Mouse (Mus musculus) heart, embryonic 11.5 days (tissue): ENCODE results near the gene Ankrd39. TPM values are rescaled to one million over a fixed set of nuclear protein-coding genes. Genes with fewer than 3 reads are reported as not detected.
A peak's percentile ranks its signal among the peaks of the same experiment; 100 is the strongest.

Experiments used
- ATAC-seq: fragments of 200-750 bp; cut with Nextera tagmentation; replicated peaks from 2 replicates; pipeline ENCODE4 v1.8.0; 2017; ENCODE audit warnings: moderate library complexity; ENCODE audit not compliant: insufficient number of reproducible peaks, low FRiP score, low TSS enrichment
- H3K27ac ChIP-seq: fragments of 300-500 bp; sonication (generic); 2 replicates; pipeline ENCODE4 v1.5.1; 2014; ENCODE audit warnings: mild to moderate bottlenecking, low read depth, low read length
- H3K27me3 ChIP-seq: fragments of 300-500 bp; sonication (generic); 2 replicates; pipeline ENCODE4 v1.6.1; 2014; ENCODE audit warnings: mild to moderate bottlenecking, low read length, mixed read lengths; ENCODE audit not compliant: control insufficient read depth, insufficient read depth
- H3K36me3 ChIP-seq: fragments of 300-500 bp; sonication (generic); 2 replicates; pipeline ENCODE4 v1.6.1; 2014; ENCODE audit warnings: mild to moderate bottlenecking, low read length, moderate library complexity, mixed read lengths; ENCODE audit not compliant: control insufficient read depth, insufficient read depth
- H3K4me1 ChIP-seq: fragments of 300-500 bp; sonication (generic); 2 replicates; pipeline ENCODE4 v1.6.1; 2014; ENCODE audit warnings: low read length; ENCODE audit not compliant: control insufficient read depth, insufficient read depth
- H3K4me2 ChIP-seq: fragments of 300-500 bp; sonication (generic); 2 replicates; pipeline ENCODE4 v1.6.1; 2014; ENCODE audit warnings: mild to moderate bottlenecking, moderate library complexity
- H3K4me3 ChIP-seq: fragments of 300-500 bp; sonication (generic); 2 replicates; pipeline ENCODE4 v1.5.1; 2014; ENCODE audit warnings: low read depth, low read length
- H3K9ac ChIP-seq: fragments of 300-500 bp; sonication (generic); 2 replicates; pipeline ENCODE4 v1.6.1; 2014; ENCODE audit warnings: mild to moderate bottlenecking, low read depth, low read length, moderate library complexity
- H3K9me3 ChIP-seq: fragments of 300-500 bp; sonication (generic); replicated peaks from 2 replicates; pipeline ENCODE4 v1.6.1; 2016; ENCODE audit warnings: low read length; ENCODE audit not compliant: control insufficient read depth
- WGBS: fragments of 180-500 bp; shearing (Covaris S2); extraction: QIAGEN DNeasy Blood & Tissue Kit; methylation state at CpG from one replicate; pipeline ENCODE4 v1.1.7; 2014; ENCODE audit not compliant: insufficient replicate concordance; 5-methylcytosine and 5-hydroxymethylcytosine counted together
- polyA plus RNA-seq: library from polyadenylated mRNA; unstranded; fragments of >200 nt; fragmentation: Nextera tagmentation; extraction: Ambion mirVana; gene quantifications from 2 replicates; pipeline ENCODE4 v1.2.1, GENCODE M21; 2014

The Ankrd39 gene
- polyA plus RNA-seq, 1 experiment from 2014 or later: 25.1 TPM

DNA sequence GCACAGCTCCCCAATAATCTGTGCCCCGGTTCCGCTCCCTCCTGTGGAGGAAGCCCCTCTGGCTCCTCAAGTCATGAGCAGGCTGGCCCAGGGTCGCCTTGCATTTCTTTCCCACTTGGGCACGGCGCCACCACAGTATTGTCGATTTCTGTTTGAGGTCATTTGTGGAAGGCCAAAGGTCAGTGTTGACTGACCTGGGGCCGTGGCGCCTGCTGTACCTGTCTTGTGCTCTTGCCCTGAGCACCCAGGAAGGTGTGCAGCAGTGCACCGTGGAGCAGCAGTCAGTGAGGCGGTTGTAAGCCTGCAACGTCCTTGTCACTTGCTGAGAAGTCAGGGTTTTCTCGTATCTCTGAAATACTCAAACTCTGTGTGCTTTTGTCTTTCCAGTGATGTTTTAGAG lies 21.5 kb downstream of the Ankrd39 start:
- Histone ChIP-seq H3K4me2 (no peak overlapping the region), H3K4me3 (no peak overlapping the region), H3K9me3 (no peaks in the 10 kb centered on the region), H3K9ac (no peak overlapping the region), H3K4me1 (no peaks in the 10 kb centered on the region), H3K36me3 (peaks cover 14% of the 10 kb centered on the region), H3K27ac (no peak overlapping the region), H3K27me3 (no peaks in the 10 kb centered on the region)
- WGBS: 87% methylated on average over 12 of the region's 12 CpGs
- ATAC-seq: no peak

DNA sequence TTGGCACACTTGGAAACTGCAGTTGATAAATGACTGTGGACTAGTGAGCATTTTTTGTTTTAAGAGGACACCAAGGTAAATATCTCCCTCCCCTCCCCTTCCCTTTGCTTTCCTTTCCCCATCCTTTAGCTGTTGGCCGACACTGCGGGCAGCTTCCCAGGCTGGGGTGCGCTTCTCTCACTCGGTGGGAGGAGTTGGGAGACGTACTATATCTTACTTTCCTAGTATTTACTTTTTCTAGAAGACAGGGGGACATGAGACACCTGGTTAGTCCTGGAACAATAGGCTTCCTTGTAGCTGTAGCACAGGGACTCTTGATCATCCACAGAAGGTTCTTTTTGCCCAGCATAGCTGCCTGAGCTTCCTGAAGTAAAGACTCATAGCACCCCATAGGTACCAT lies 23.2 kb downstream of the Ankrd39 start:
- Histone ChIP-seq H3K4me3 (no peak overlapping the region), H3K27ac (no peak overlapping the region), H3K9ac (no peak overlapping the region), H3K4me2 (no peak overlapping the region), H3K4me1 (no peaks in the 10 kb centered on the region), H3K27me3 (no peaks in the 10 kb centered on the region), H3K9me3 (no peaks in the 10 kb centered on the region), H3K36me3 (peaks cover 26% of the 10 kb centered on the region)
- WGBS: 77% methylated on average over 5 of the region's 5 CpGs
- no peak for ATAC-seq

DNA sequence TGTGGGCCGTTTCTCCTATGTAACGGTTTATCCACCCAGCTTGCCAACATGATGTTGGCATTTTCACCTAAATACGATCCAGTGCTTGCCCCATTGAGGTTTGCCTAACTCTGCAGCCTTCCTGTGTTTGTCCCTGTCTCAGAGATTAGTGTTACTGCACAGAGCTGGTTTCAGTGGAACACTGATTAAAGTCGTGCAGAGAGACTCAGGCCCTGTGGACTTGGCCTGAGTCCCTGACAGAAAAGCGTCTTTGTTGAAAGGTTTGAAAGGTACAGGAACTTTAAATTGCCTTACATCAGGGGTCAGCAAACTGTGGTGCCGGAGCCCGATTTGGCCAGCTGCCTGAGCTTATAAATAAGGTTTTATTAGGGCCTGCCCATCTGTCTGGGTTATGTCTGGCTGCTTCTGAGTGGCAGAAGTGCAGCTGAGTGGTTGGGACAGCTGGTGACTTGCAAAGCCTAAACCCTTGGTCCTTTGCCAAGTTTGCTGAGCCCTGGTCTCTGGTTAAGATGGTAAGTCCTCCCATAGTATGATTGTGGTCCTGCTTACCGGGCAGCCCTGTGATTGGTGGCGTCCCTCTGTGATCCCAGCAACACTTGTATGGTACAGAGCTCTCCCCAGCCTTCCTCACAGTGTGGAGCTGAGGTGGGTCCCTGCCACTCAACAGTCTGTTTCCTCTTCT lies 23.8 kb downstream of the Ankrd39 start:
- Histone ChIP-seq H3K4me1 (no peaks in the 10 kb centered on the region), H3K4me3 (no peak overlapping the region), H3K9ac (no peak overlapping the region), H3K9me3 (no peaks in the 10 kb centered on the region), H3K4me2 (no peak overlapping the region), H3K36me3 (peaks cover 28% of the 10 kb centered on the region), H3K27me3 (no peaks in the 10 kb centered on the region), H3K27ac (no peak overlapping the region; the same call in 1 of the 2 replicates)
- 79% methylated on average over 9 of the region's 9 CpGs for WGBS
- no peak; the same call in 1 of the 2 replicates for ATAC-seq

DNA sequence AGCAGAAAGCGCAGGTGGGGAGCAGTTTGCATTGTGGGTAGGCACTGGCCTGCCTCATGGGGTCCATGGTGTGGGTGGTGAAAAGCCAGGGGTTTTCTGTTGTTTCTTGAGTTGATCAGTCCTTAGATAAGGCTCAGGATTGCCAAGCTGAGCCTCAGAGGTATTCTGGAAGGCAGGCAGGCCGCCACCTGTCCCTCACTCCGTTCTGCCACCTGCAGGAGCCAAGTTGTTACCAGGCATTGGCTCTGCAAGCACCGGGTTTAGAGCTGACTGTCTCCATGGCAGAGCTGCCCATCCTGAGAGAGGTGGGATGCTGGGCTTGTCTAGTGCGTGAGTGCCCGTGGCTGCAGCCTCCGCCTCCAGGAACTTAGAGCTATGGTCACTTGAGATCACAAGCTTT lies 25.0 kb downstream of the Ankrd39 start:
- no peaks in the 10 kb centered on the region for H3K27me3 ChIP-seq
- H3K4me2 ChIP-seq: no peak overlapping the region
- 91% methylated on average over 7 of the region's 7 CpGs for WGBS
- H3K27ac ChIP-seq: no peak overlapping the region
- no peak overlapping the region for H3K4me3 ChIP-seq
- H3K9ac ChIP-seq: no peak overlapping the region
- no peak for ATAC-seq
- H3K9me3 ChIP-seq: no peaks in the 10 kb centered on the region
- H3K36me3 ChIP-seq: peaks cover 28% of the 10 kb centered on the region
- H3K4me1 ChIP-seq: peaks cover 3% of the 10 kb centered on the region; the same call in 1 of the 2 replicates

DNA sequence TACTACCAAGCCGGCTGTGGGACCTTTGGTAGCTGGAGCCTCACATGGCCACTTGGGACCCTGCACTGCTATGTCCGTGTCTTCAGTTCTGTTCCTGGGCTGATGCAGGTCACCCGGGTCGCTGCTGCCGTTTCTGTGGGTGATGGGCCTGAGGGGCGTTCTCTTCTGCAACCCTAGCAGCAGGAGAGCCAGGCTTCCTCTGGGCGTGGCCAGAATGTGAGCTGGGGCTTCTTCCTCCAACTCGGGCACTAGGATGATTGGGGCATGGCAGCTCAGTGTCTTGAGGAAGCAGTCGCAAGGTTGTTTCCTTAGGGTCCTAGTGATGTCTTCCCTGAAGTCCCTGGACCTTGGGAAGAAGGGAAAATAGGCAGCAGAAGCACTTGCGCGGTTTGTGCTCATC lies 27.6 kb downstream of the Ankrd39 start:
- H3K27ac ChIP-seq: no peak overlapping the region
- H3K4me1 ChIP-seq: peaks cover 6% of the 10 kb centered on the region
- ATAC-seq: no peak
- no peaks in the 10 kb centered on the region for H3K9me3 ChIP-seq
- no peaks in the 10 kb centered on the region for H3K27me3 ChIP-seq
- WGBS: 74% methylated on average over 11 of the region's 11 CpGs
- peaks cover 22% of the 10 kb centered on the region for H3K36me3 ChIP-seq
- H3K9ac ChIP-seq: no peak overlapping the region
- no peak overlapping the region for H3K4me2 ChIP-seq
- no peak overlapping the region for H3K4me3 ChIP-seq

DNA sequence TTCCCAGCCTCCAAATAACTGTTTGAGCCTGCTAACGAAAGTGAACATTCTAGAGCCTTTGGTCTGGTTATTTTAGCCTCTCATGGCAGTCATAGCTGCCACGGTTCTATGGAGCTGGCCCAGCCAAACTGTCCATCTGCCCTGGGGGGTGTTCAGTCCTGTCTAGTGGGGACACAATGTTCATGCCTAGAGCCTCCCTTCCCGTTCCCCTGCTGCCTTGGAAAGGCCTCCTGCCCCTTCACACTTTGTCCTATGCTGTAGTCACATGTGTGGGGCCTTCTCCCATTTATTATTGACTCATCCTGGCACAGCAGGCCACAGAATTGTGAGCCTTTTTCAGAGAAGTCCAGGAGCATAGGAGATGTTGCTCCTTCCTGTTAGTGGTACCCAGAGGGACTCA lies 29.0 kb downstream of the Ankrd39 start:
- ATAC-seq: no peak
- Histone ChIP-seq H3K4me3 (no peak overlapping the region), H3K9ac (no peak overlapping the region), H3K4me1 (peaks cover 9% of the 10 kb centered on the region), H3K27me3 (no peaks in the 10 kb centered on the region), H3K9me3 (no peaks in the 10 kb centered on the region), H3K4me2 (no peak overlapping the region), H3K36me3 (peaks cover 18% of the 10 kb centered on the region), H3K27ac (no peak overlapping the region)
- WGBS: 88% methylated on average over 3 of the region's 3 CpGs

DNA sequence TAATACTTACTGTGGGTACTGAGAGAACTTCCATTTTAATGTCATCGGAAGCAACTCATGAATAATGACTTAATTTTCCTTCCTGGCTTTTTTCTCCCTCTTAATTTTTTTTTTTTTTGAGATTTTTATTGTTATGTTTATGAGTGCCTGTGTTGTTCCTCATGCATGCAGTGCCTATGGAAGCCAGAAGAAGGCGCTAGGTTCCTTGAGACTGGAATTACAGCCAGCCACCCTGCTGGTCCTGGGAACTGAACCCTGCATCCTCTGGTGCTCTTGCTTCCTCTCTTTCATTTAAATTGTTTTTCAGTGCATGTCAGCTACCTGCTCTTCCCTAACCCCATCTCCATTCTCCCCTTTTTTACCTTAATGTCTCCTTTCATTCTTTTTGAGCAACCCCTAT lies 33.5 kb downstream of the Ankrd39 start:
- WGBS: 47% methylated on average over 2 of the region's 2 CpGs
- no peak for ATAC-seq
- Histone ChIP-seq H3K9me3 (no peaks in the 10 kb centered on the region), H3K4me3 (peak overlapping the region; percentile 98), H3K4me2 (peak overlapping the region; percentile 97), H3K9ac (no peak overlapping the region), H3K27ac (no peak overlapping the region), H3K27me3 (no peaks in the 10 kb centered on the region), H3K4me1 (peaks cover 13% of the 10 kb centered on the region), H3K36me3 (no peaks in the 10 kb centered on the region)

DNA sequence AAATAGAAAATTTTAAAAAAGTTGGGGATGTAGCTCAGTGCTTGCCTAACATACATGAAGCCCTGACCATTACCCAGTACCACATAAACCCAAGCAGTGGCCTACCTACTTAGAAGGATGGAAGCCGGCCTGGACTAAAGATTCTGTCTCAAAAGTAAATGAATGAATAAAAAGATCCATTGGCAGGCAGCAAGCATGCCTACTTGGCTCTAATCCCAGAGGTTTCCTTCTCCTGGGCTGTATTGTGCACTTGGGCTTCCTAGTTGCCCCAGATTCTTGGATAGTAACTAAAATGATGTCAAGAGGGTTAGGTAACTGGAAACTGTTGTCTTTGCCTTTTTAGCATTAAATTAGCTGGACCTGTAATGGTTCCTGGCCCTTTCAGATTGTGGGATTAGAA lies 33.9 kb downstream of the Ankrd39 start:
- Histone ChIP-seq H3K36me3 (no peaks in the 10 kb centered on the region), H3K9me3 (no peaks in the 10 kb centered on the region), H3K4me1 (peaks cover 12% of the 10 kb centered on the region), H3K27me3 (no peaks in the 10 kb centered on the region), H3K9ac (peak overlapping the region; percentile 90; the same call in 1 of the 2 replicates), H3K4me2 (peak overlapping the region; percentile 97), H3K27ac (no peak overlapping the region), H3K4me3 (peak overlapping the region; percentile 98)
- WGBS: 15% methylated on average over 1 of the region's 1 CpGs
- no peak for ATAC-seq

DNA sequence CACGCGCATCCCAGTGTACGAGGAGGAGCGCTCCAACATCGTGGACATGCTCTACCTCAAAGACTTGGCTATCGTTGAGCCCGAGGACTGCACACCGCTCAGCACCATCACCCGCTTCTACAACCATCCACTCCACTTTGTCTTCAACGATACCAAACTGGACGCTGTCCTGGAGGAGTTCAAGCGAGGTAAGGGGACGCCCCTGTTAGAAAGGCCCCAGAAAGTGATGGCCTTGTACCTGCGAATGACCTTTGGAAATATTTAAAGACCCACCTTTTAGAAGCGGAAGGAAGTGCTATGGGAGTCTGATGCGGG lies 34.3 kb downstream of the Ankrd39 start:
- no peak for ATAC-seq
- Histone ChIP-seq H3K9me3 (no peaks in the 10 kb centered on the region), H3K27ac (peak overlapping the region; percentile 99), H3K9ac (peak overlapping the region; percentile 90), H3K4me2 (peak overlapping the region; percentile 97), H3K27me3 (no peaks in the 10 kb centered on the region), H3K36me3 (no peaks in the 10 kb centered on the region), H3K4me1 (peaks cover 10% of the 10 kb centered on the region), H3K4me3 (peak overlapping the region; percentile 98)
- WGBS: under 1% methylated on average over 16 of the region's 16 CpGs
